Mouse (Mus musculus) bone marrow, adult 2 months (tissue): ENCODE results near the gene Arhgap1.

Source experiments
- CTCF ChIP-seq: fragments of 200-500 bp; IDR thresholded peaks from 2 replicates; pipeline ENCODE4 v1.5.1; 2011; ENCODE audit warnings: low read length, control low read depth; ENCODE audit not compliant: control insufficient read depth, insufficient read depth
- POLR2A ChIP-seq: fragments of 200-500 bp; IDR thresholded peaks from 2 replicates; pipeline ENCODE4 v1.6.1; 2011; ENCODE audit warnings: low read depth, mild to moderate bottlenecking, control low read depth, low read length, borderline replicate concordance; ENCODE audit not compliant: control insufficient read depth

GRCm38 (mm10) chr2:91673587-91673986 is 23.9 kb downstream of the Arhgap1 start:
- TF ChIP-seq POLR2A (no peak), CTCF (no peak)
